Mouse (Mus musculus) kidney, embryonic 14.5 days (tissue): ENCODE measurements at regions not wholly inside any gene's neighbourhood (a gene's known extent, or its start where the extent isn't known, plus 50 kb on each side); places are given as distances from the start of the nearest gene placed in this dataset.
A peak's percentile ranks its signal among the peaks of the same experiment; 100 is the strongest.

Experiments used
- ATAC-seq: fragments of 200-750 bp; cut with Nextera tagmentation; 2 replicates; pipeline ENCODE4 v1.8.0; 2017; ENCODE audit warnings: moderate number of reproducible peaks, mild to moderate bottlenecking, moderate TSS enrichment, moderate library complexity; ENCODE audit not compliant: low FRiP score, low TSS enrichment
- H3K27ac ChIP-seq: fragments of 300-500 bp; sonication (generic); 2 replicates; pipeline ENCODE4 v1.5.1; 2014; ENCODE audit warnings: low read depth, mild to moderate bottlenecking, low read length, moderate library complexity, mixed read lengths
- H3K27me3 ChIP-seq: fragments of 300-500 bp; sonication (generic); 2 replicates; pipeline ENCODE4 v1.6.1; 2014; ENCODE audit warnings: mild to moderate bottlenecking, low read length; ENCODE audit not compliant: control insufficient read depth, insufficient read depth
- H3K36me3 ChIP-seq: fragments of 300-500 bp; sonication (generic); 2 replicates; pipeline ENCODE4 v1.6.1; 2014; ENCODE audit warnings: low read length, mixed read lengths; ENCODE audit not compliant: control insufficient read depth, insufficient read depth
- H3K4me1 ChIP-seq: fragments of 300-500 bp; sonication (generic); 2 replicates; pipeline ENCODE4 v1.6.1; 2014; ENCODE audit warnings: low read length, mixed read lengths; ENCODE audit not compliant: control insufficient read depth, insufficient read depth
- H3K4me2 ChIP-seq: fragments of 300-500 bp; sonication (generic); replicated peaks from 2 replicates; pipeline ENCODE4 v1.6.1; 2014; ENCODE audit warnings: low read depth, mild to moderate bottlenecking, low read length
- H3K4me3 ChIP-seq: fragments of 300-500 bp; sonication (generic); 2 replicates; pipeline ENCODE4 v1.5.1; 2014; ENCODE audit warnings: mild to moderate bottlenecking, low read length
- H3K9ac ChIP-seq: fragments of 300-500 bp; sonication (generic); 2 replicates; pipeline ENCODE4 v1.6.1; 2014; ENCODE audit warnings: low read depth, mild to moderate bottlenecking, low read length, moderate library complexity
- H3K9me3 ChIP-seq: fragments of 300-500 bp; sonication (generic); 2 replicates; pipeline ENCODE4 v1.6.1; 2016; ENCODE audit warnings: low read length; ENCODE audit not compliant: control insufficient read depth
- WGBS: fragments of 180-500 bp; shearing (Covaris S2); extraction: QIAGEN DNeasy Blood & Tissue Kit; methylation state at CpG from one replicate; pipeline ENCODE4 v1.1.7; 2014; 5-methylcytosine and 5-hydroxymethylcytosine counted together

DNA sequence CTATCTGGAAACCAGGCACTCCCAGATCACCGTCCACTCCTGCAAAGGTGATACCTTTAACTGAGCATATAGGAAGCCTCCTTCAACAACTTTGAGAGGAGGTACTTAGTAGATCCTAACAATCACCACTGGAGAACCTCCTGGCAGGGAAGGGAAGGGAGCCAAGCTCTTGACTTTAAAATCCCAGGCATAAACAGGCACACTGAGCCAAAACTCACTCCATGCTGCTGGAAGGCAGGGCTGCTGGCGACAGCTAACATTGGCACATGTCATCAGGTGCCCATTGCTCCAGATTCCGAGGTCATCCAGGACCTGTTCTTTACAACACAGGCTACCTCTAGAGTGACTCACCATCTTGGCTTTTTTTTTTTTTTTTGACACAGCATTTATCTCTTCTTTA is 170.9 kb upstream of the 1700066M21Rik start:
- no peaks in the 10 kb centered on the region for H3K36me3 ChIP-seq
- no peaks in the 10 kb centered on the region for H3K9me3 ChIP-seq
- peaks cover 6% of the 10 kb centered on the region; the same call in 1 of the 2 replicates for H3K27me3 ChIP-seq
- no peak for ATAC-seq
- 76% methylated on average over 3 of the region's 3 CpGs for WGBS
- no peak overlapping the region for H3K9ac ChIP-seq
- H3K4me2 ChIP-seq: no peak overlapping the region
- H3K4me1 ChIP-seq: no peaks in the 10 kb centered on the region
- no peak overlapping the region for H3K4me3 ChIP-seq
- no peak overlapping the region for H3K27ac ChIP-seq

DNA sequence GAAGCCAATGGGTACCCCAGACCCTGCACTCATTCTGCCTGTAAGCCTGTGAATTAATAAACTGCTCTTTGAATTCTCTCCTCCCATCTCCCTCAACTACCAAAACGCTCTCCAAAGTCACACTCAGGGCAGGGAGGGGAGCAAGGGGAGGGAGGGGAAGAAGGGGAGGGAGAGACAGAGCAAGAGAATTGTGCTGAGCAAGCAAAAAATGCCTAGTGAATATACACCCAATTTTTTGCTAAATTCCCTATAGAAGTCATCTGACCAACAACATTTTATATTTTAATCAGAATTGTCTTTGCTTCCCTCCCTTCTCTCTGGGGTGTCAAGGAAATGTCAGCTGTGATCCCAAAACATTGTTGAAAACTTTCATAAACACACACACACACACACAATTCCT is 170.5 kb upstream of the 1700066M21Rik start:
- ATAC-seq: no peak
- Histone ChIP-seq H3K27me3 (peaks cover 6% of the 10 kb centered on the region; the same call in 1 of the 2 replicates), H3K9ac (no peak overlapping the region), H3K4me2 (no peak overlapping the region), H3K27ac (no peak overlapping the region), H3K36me3 (no peaks in the 10 kb centered on the region), H3K9me3 (no peaks in the 10 kb centered on the region), H3K4me1 (no peaks in the 10 kb centered on the region), H3K4me3 (no peak overlapping the region)
- WGBS: 21% methylated on average over 1 of the region's 1 CpGs

DNA sequence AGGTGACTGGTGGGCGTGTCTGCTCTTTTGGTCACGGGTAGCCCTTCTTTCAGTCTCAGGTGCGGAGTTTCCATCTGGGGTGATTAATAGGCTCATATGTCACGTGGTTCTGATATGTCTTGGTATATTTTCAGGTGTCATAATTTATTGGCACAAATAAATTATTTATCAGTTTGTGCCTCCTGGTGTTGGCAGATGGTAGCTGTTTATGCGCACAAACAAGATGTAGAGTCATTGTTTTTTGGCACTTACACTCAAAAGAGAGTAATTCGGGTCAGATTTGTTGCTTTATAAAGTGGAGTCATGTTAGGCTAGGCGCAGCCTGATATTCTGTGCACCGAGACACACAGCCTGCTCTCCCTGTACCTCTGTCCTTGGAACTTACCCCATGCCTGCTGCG is 169.0 kb upstream of the 1700066M21Rik start:
- Histone ChIP-seq H3K9me3 (no peaks in the 10 kb centered on the region), H3K36me3 (no peaks in the 10 kb centered on the region), H3K27ac (no peak overlapping the region), H3K4me3 (no peak overlapping the region), H3K27me3 (peaks cover 6% of the 10 kb centered on the region; the same call in 1 of the 2 replicates), H3K4me2 (no peak overlapping the region), H3K4me1 (no peaks in the 10 kb centered on the region), H3K9ac (no peak overlapping the region)
- no peak for ATAC-seq
- 83% methylated on average over 9 of the region's 9 CpGs for WGBS

DNA sequence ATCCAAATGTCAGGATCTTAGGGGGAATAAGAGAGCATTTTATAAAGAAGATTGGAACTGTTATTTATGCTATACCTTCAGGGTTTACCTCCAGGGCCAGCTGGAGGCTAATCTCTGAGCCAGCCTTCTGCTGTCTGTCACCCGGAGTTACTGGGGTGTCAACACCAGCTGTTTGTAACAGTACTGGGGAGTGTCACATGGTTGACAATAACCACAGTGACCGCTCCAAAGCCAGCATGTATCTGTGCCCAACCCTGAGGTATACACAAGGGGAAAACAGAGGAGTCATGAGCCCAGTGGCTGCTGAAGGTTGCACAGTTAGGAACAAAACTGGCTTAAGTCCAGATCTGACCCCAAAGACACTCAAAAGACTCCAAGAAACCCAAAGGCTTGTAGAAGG is 168.1 kb upstream of the 1700066M21Rik start:
- WGBS: 76% methylated on average over 2 of the region's 2 CpGs
- H3K9ac ChIP-seq: no peak overlapping the region
- no peaks in the 10 kb centered on the region for H3K4me1 ChIP-seq
- H3K27me3 ChIP-seq: peaks cover 6% of the 10 kb centered on the region; the same call in 1 of the 2 replicates
- H3K27ac ChIP-seq: no peak overlapping the region
- no peaks in the 10 kb centered on the region for H3K9me3 ChIP-seq
- H3K4me3 ChIP-seq: no peak overlapping the region
- H3K4me2 ChIP-seq: no peak overlapping the region
- ATAC-seq: no peak
- H3K36me3 ChIP-seq: no peaks in the 10 kb centered on the region

DNA sequence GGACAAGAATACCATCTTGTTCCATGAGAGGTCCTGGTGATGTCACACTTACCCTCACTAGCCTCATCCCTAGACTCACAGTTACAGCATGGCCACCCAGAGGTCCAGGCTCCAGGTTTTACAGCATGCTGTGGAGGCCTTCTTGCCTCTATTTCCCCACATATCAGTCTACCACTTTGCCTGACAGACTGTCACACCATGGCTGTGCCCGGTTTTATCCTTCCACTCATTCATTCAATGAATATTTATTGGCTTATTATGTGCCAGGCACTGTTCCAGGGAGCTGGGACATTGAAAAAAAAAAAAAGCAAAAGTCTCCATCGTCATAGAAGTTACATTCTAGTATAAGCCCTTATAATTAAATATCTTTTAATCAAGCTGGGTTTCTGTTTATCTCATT is 166.4 kb upstream of the 1700066M21Rik start:
- Histone ChIP-seq H3K4me2 (no peak overlapping the region), H3K27me3 (peaks cover 5% of the 10 kb centered on the region; the same call in 1 of the 2 replicates), H3K9me3 (no peaks in the 10 kb centered on the region), H3K36me3 (no peaks in the 10 kb centered on the region), H3K4me3 (no peak overlapping the region), H3K4me1 (no peaks in the 10 kb centered on the region), H3K27ac (no peak overlapping the region), H3K9ac (no peak overlapping the region)
- ATAC-seq: no peak
- WGBS: 87% methylated on average over 2 of the region's 2 CpGs

DNA sequence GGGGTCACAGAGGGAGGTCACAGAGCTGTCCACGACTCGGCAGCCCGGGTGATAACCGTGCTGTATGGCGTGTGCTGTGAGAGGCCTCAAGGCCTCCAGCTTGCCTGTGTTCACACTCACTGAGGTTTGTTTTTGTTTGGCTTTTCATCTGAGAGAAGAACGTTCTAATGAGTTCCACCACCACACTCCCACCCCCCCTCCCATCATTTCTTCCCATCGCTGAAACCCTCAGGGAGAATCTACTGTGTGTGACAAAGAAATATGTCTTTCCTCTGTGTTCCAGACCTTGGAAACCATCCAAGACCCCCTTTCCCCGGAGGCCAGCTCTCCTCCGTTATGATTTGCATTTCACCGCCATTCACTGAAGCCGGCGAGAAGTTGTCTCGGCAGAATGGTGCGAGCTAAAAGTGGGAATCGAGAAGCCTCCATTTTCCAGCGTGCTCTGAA is 164.0 kb upstream of the 1700066M21Rik start:
- no peaks in the 10 kb centered on the region for H3K9me3 ChIP-seq
- H3K4me3 ChIP-seq: no peak overlapping the region
- 0 out of 2 replicates have a peak, but pooled peaks have one; percentile 24 for ATAC-seq
- H3K27ac ChIP-seq: no peak overlapping the region
- H3K9ac ChIP-seq: no peak overlapping the region
- H3K36me3 ChIP-seq: no peaks in the 10 kb centered on the region
- no peaks in the 10 kb centered on the region for H3K27me3 ChIP-seq
- H3K4me1 ChIP-seq: no peaks in the 10 kb centered on the region
- WGBS: 52% methylated on average over 16 of the region's 16 CpGs
- H3K4me2 ChIP-seq: peak overlapping the region; percentile 26

DNA sequence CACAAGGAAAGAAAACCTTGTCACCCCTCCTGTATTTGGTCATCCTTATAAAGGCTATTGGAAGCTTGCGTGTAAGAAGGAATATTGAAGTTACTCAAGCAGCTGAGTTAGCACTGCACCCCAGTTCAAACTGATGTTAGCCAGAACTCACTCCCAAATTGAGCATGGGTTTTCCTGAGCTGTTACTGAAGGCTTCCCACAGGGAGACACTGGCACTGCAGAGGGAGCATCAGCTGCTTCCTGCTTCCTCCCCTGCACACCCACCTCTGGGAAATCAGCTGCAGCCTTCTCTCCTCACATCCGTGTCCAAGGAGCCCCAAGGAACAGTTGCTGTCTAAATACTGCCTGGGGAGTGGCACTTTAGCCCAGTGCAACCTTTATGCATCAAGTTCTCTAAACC is 163.2 kb upstream of the 1700066M21Rik start:
- no peaks in the 10 kb centered on the region for H3K9me3 ChIP-seq
- WGBS: 57% methylated on average over 2 of the region's 2 CpGs
- H3K4me2 ChIP-seq: no peak overlapping the region
- H3K27ac ChIP-seq: no peak overlapping the region
- no peak overlapping the region for H3K4me3 ChIP-seq
- H3K4me1 ChIP-seq: no peaks in the 10 kb centered on the region
- H3K36me3 ChIP-seq: no peaks in the 10 kb centered on the region
- H3K27me3 ChIP-seq: no peaks in the 10 kb centered on the region
- no peak for ATAC-seq
- no peak overlapping the region for H3K9ac ChIP-seq

DNA sequence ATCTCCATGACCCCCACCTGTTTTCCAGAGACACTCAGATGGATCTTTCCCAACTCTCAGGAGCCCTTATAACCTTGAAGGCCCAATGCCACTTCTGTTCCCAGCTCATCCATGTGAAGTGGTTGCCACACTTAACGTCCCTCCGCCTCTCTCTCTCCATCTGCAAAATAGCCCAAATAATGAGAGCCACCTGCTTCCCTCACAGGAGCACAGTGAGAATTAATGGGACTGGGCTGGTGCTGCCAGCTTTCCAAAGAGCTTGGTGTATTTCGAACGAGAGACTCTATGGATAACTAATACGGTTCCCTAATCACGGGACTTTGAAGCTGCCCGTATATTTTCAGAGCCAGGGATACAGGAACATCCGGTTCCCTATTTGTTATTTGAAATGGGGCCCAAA is 159.8 kb upstream of the 1700066M21Rik start:
- no peak overlapping the region for H3K9ac ChIP-seq
- H3K4me2 ChIP-seq: no peak overlapping the region
- WGBS: 85% methylated on average over 8 of the region's 8 CpGs
- no peak for ATAC-seq
- H3K27me3 ChIP-seq: no peaks in the 10 kb centered on the region
- H3K36me3 ChIP-seq: no peaks in the 10 kb centered on the region
- no peak overlapping the region for H3K4me3 ChIP-seq
- H3K9me3 ChIP-seq: no peaks in the 10 kb centered on the region
- H3K4me1 ChIP-seq: no peaks in the 10 kb centered on the region
- H3K27ac ChIP-seq: no peak overlapping the region

DNA sequence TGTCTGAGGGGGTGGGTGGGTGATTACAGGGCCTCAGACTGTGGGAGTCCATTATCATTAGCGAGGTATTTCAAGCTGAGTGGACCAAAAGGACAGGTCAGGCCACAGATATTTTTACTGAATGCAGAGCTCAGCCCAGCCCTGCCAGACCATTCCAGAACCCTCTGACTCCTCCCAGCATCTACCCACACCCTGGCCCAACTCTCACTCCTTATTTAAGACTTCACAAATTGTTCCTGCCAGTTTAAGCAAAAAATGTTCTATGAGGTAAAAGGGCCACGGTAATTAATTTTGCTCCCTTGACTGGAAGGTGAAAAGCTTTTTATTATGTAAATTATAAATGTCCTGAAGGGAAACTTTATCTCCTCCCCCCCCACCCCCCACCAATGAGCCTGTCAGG is 159.3 kb upstream of the 1700066M21Rik start:
- H3K36me3 ChIP-seq: no peaks in the 10 kb centered on the region
- H3K27me3 ChIP-seq: no peaks in the 10 kb centered on the region
- no peak overlapping the region for H3K4me2 ChIP-seq
- H3K9me3 ChIP-seq: no peaks in the 10 kb centered on the region
- no peak overlapping the region for H3K4me3 ChIP-seq
- 49% methylated on average over 2 of the region's 2 CpGs for WGBS
- no peak overlapping the region for H3K27ac ChIP-seq
- no peaks in the 10 kb centered on the region for H3K4me1 ChIP-seq
- no peak overlapping the region for H3K9ac ChIP-seq
- no peak for ATAC-seq
